Comparison of ENCODE assay signal across 31 mouse cellular contexts in genomic region chr10:89495537-89495936, GRCm38 (mm10). TPM values are rescaled to one million over a fixed set of nuclear protein-coding genes. Genes with fewer than 3 reads are reported as not detected.
A peak's percentile ranks its signal among the peaks of the same experiment; 100 is the strongest.
DNase-seq lines count a peak whose midpoint lies in the region; ATAC-seq and TF ChIP-seq lines count a peak whose summit lies in the region.
"Had no signal": no experiment of that assay in that cellular context is flagged by ENCODE, and none has a peak within 500 bp of the region (broad histone marks: within the 10 kb centered on the region; RNA-seq: fewer than 3 reads in every experiment).

No protein-coding gene starts in this region.

- WGBS in intestine, embryonic 15.5 days: 63% methylated on average over 7 of the region's 7 CpGs
- 52% methylated on average over 7 of the region's 7 CpGs for WGBS in intestine, postnatal 0 days
- 52% methylated on average over 7 of the region's 7 CpGs for WGBS in liver, embryonic 12.5 days (ENCODE audit: insufficient replicate concordance)
- 67% methylated on average over 7 of the region's 7 CpGs for WGBS in liver, postnatal 0 days (ENCODE audit: insufficient replicate concordance)
- 86% methylated on average over 7 of the region's 7 CpGs for WGBS in hindbrain, embryonic 12.5 days

- TF ChIP-seq EP300 in liver, postnatal 0 days (IDR thresholded peaks at IDR 0.05; ENCODE audit: low read depth): no peak

- no peaks in the 10 kb centered on the region for H3K4me1 ChIP-seq in intestine, embryonic 15.5 days (replicated peaks)
- H3K4me1 ChIP-seq in intestine, postnatal 0 days (replicated peaks; ENCODE audit: control insufficient read depth, insufficient read depth, low read length): no peaks in the 10 kb centered on the region
- H3K4me1 ChIP-seq in liver, embryonic 12.5 days: peaks cover 3% of the 10 kb centered on the region; the same call in 1 of the 2 replicates
- H3K4me1 ChIP-seq in liver, postnatal 0 days (ENCODE audit: insufficient read depth): no peaks in the 10 kb centered on the region
- peaks cover 4% of the 10 kb centered on the region; the same call in 1 of the 2 replicates for H3K4me1 ChIP-seq in hindbrain, embryonic 12.5 days
- H3K4me1 ChIP-seq: embryonic facial prominence, embryonic 12.5 days; heart, embryonic 15.5 days; limb, embryonic 12.5 days had no signal

- H3K9me3 ChIP-seq in intestine, embryonic 15.5 days: no peaks in the 10 kb centered on the region
- H3K9me3 ChIP-seq in intestine, postnatal 0 days (ENCODE audit: control insufficient read depth): no peaks in the 10 kb centered on the region
- no peaks in the 10 kb centered on the region for H3K9me3 ChIP-seq in liver, embryonic 12.5 days (replicated peaks)
- H3K9me3 ChIP-seq in liver, postnatal 0 days (ENCODE audit: low read length): no peaks in the 10 kb centered on the region
- H3K9me3 ChIP-seq in hindbrain, embryonic 12.5 days (replicated peaks): no peaks in the 10 kb centered on the region
- H3K9me3 ChIP-seq: embryonic facial prominence, embryonic 12.5 days; forebrain, embryonic 12.5 days; heart, embryonic 15.5 days; limb, embryonic 12.5 days had no signal

- H3K9ac ChIP-seq in intestine, embryonic 15.5 days: no peak overlapping the region
- no peak overlapping the region for H3K9ac ChIP-seq in intestine, postnatal 0 days (ENCODE audit: low read depth, low read length)
- peak overlapping the region; percentile 22; the same call in 1 of the 2 replicates for H3K9ac ChIP-seq in liver, embryonic 12.5 days
- H3K9ac ChIP-seq in liver, postnatal 0 days (replicated peaks): no peak overlapping the region
- no peak overlapping the region for H3K9ac ChIP-seq in hindbrain, embryonic 12.5 days
- H3K9ac ChIP-seq: embryonic facial prominence, embryonic 12.5 days; forebrain, embryonic 12.5 days; forebrain, postnatal 0 days; heart, embryonic 15.5 days; limb, embryonic 12.5 days had no signal

- no peak overlapping the region for H3K4me3 ChIP-seq in intestine, embryonic 15.5 days (replicated peaks)
- H3K4me3 ChIP-seq in intestine, postnatal 0 days (ENCODE audit: low read depth, low read length): no peak overlapping the region
- peak overlapping the region; percentile 41 for H3K4me3 ChIP-seq in liver, embryonic 12.5 days
- no peak overlapping the region for H3K4me3 ChIP-seq in liver, postnatal 0 days (ENCODE audit: low read depth, low read length)
- H3K4me3 ChIP-seq in hindbrain, embryonic 12.5 days: no peak overlapping the region
- H3K4me3 ChIP-seq: embryonic facial prominence, embryonic 12.5 days; forebrain, embryonic 12.5 days; heart, embryonic 15.5 days; layer of hippocampus, adult 2 months; left cerebral cortex, adult 2 months; limb, embryonic 12.5 days had no signal

- no peak for DNase-seq in liver, postnatal 0 days
- DNase-seq in kidney, postnatal 4 days: no peak
- DNase-seq in spleen, adult 12 weeks (ENCODE audit: low spot score): no peak
- DNase-seq: adrenal gland, postnatal 14 days; cerebellum, adult 18-20 months; cerebellum, postnatal 36 days; forebrain, postnatal 0 days; gastrocnemius, postnatal 10 days; kidney, adult 11 months; kidney, postnatal 25 days; lung, adult 18-20 months; lung, postnatal 4 days; midbrain, embryonic 14.5 days; retina, postnatal 1 day; right cerebral cortex, postnatal 14 days; spleen, adult 18-20 months; thymus, postnatal 25 days had no signal

- H3K27ac ChIP-seq in intestine, embryonic 15.5 days: no peak overlapping the region
- H3K27ac ChIP-seq in intestine, postnatal 0 days (ENCODE audit: low read depth, low read length): no peak overlapping the region
- no peak overlapping the region for H3K27ac ChIP-seq in liver, embryonic 12.5 days
- H3K27ac ChIP-seq in liver, postnatal 0 days (ENCODE audit: low read depth): no peak overlapping the region
- H3K27ac ChIP-seq in hindbrain, embryonic 12.5 days: no peak overlapping the region
- H3K27ac ChIP-seq: embryonic facial prominence, embryonic 12.5 days; forebrain, embryonic 12.5 days; heart, embryonic 15.5 days; hindbrain, postnatal 0 days; layer of hippocampus, adult 2 months; left cerebral cortex, adult 2 months; limb, embryonic 12.5 days had no signal

- H3K36me3 ChIP-seq in intestine, embryonic 15.5 days: no peaks in the 10 kb centered on the region
- peaks cover 17% of the 10 kb centered on the region for H3K36me3 ChIP-seq in intestine, postnatal 0 days (ENCODE audit: control insufficient read depth, insufficient read depth)
- no peaks in the 10 kb centered on the region for H3K36me3 ChIP-seq in liver, embryonic 12.5 days
- H3K36me3 ChIP-seq in liver, postnatal 0 days (replicated peaks; ENCODE audit: insufficient read depth, low read length): peaks cover 3% of the 10 kb centered on the region; the same call in 1 of the 2 replicates
- no peaks in the 10 kb centered on the region for H3K36me3 ChIP-seq in hindbrain, embryonic 12.5 days
- H3K36me3 ChIP-seq: embryonic facial prominence, embryonic 12.5 days; forebrain, embryonic 12.5 days; heart, embryonic 15.5 days; limb, embryonic 12.5 days had no signal

- no peak overlapping the region for H3K4me2 ChIP-seq in intestine, embryonic 15.5 days (replicated peaks)
- no peak overlapping the region for H3K4me2 ChIP-seq in intestine, postnatal 0 days (replicated peaks; ENCODE audit: low read depth)
- H3K4me2 ChIP-seq in liver, embryonic 12.5 days: peak overlapping the region; percentile 56
- H3K4me2 ChIP-seq in liver, postnatal 0 days (ENCODE audit: low read depth, low read length): 0 out of 2 replicates have a peak overlapping the region, but pooled peaks have one; percentile 18
- no peak overlapping the region for H3K4me2 ChIP-seq in hindbrain, embryonic 12.5 days (replicated peaks)
- H3K4me2 ChIP-seq: embryonic facial prominence, embryonic 12.5 days; forebrain, embryonic 12.5 days; heart, embryonic 15.5 days; limb, embryonic 12.5 days had no signal

- peak; percentile 70 for ATAC-seq in intestine, embryonic 15.5 days
- ATAC-seq in intestine, postnatal 0 days: no peak
- ATAC-seq in liver, embryonic 12.5 days: peak; percentile 82
- ATAC-seq in liver, postnatal 0 days: no peak
- ATAC-seq in hindbrain, embryonic 12.5 days (ENCODE audit: low FRiP score): no peak
- ATAC-seq: forebrain, postnatal 0 days; hindbrain, postnatal 0 days; lung, postnatal 0 days had no signal

- no peak for TF ChIP-seq CTCF in intestine, postnatal 0 days (IDR thresholded peaks at IDR 0.05; ENCODE audit: low read depth)
- no peak for TF ChIP-seq CTCF in liver, postnatal 0 days (IDR thresholded peaks at IDR 0.05; ENCODE audit: low read depth)

- no peaks in the 10 kb centered on the region for H3K27me3 ChIP-seq in intestine, embryonic 15.5 days (replicated peaks)
- H3K27me3 ChIP-seq in intestine, postnatal 0 days (replicated peaks; ENCODE audit: control insufficient read depth, insufficient read depth, low read length): no peaks in the 10 kb centered on the region
- no peaks in the 10 kb centered on the region for H3K27me3 ChIP-seq in liver, embryonic 12.5 days (replicated peaks)
- H3K27me3 ChIP-seq in liver, postnatal 0 days (ENCODE audit: insufficient read depth, low read length): no peaks in the 10 kb centered on the region
- peaks cover 24% of the 10 kb centered on the region for H3K27me3 ChIP-seq in hindbrain, embryonic 12.5 days
- H3K27me3 ChIP-seq: embryonic facial prominence, embryonic 12.5 days; heart, embryonic 15.5 days; limb, embryonic 12.5 days had no signal

RNA-seq across cellular contexts. Expression of gene Nr1h4, which starts 37.8 kb away (rescaled TPM):
- 55.1 and 57.9 TPM in 2 replicates for polyA plus RNA-seq in intestine, embryonic 15.5 days (2015; fragmentation: Nextera tagmentation; extraction: Ambion mirVana)
- 117 and 139 TPM in 2 replicates for polyA plus RNA-seq in intestine, postnatal 0 days (2015; fragmentation: Nextera tagmentation; extraction: Ambion mirVana)
- polyA plus RNA-seq in liver, embryonic 12.5 days (2016; fragmentation: Nextera tagmentation; extraction: Ambion mirVana): 2.2 and 2.8 TPM in 2 replicates
- 35.9 and 43.5 TPM in 2 replicates for polyA plus RNA-seq in liver, postnatal 0 days (2015; fragmentation: Nextera tagmentation; extraction: Ambion mirVana)
- not detected in 2 replicates for polyA plus RNA-seq in hindbrain, embryonic 12.5 days (2016; fragmentation: Nextera tagmentation; extraction: Ambion mirVana)
- polyA plus RNA-seq: embryonic facial prominence, embryonic 12.5 days; forebrain, embryonic 12.5 days; forebrain, postnatal 0 days; hindbrain, embryonic 11.5 days; limb, embryonic 12.5 days; midbrain, embryonic 14.5 days; neural tube, embryonic 14.5 days had no signal

RNA-seq across cellular contexts. Expression of gene Gas2l3, which starts 51.8 kb away (rescaled TPM):
- polyA plus RNA-seq in intestine, embryonic 15.5 days (2015; fragmentation: Nextera tagmentation; extraction: Ambion mirVana): 14.8 and 18.6 TPM in 2 replicates
- polyA plus RNA-seq in intestine, postnatal 0 days (2015; fragmentation: Nextera tagmentation; extraction: Ambion mirVana): 5.5 and 5.6 TPM in 2 replicates
- polyA plus RNA-seq in liver, embryonic 12.5 days (2016; fragmentation: Nextera tagmentation; extraction: Ambion mirVana): 6.7 and 8.0 TPM in 2 replicates
- polyA plus RNA-seq in liver, postnatal 0 days (2015; fragmentation: Nextera tagmentation; extraction: Ambion mirVana): 2.8 and 2.9 TPM in 2 replicates
- polyA plus RNA-seq in hindbrain, embryonic 12.5 days (2016; fragmentation: Nextera tagmentation; extraction: Ambion mirVana): 9.6 and 10.8 TPM in 2 replicates

Comparison
In these comparisons a context has a peak if more than half of its experiments do, and no peak if none do; other contexts are left out.
1. ATAC-seq: peak in intestine, embryonic 15.5 days (single experiment) and liver, embryonic 12.5 days (single experiment); none in intestine, postnatal 0 days (single experiment), liver, postnatal 0 days (single experiment) and hindbrain, embryonic 12.5 days (single experiment).
2. H3K4me2 ChIP-seq: peak in liver, embryonic 12.5 days (single experiment) and liver, postnatal 0 days (single experiment); none in intestine, embryonic 15.5 days (single experiment), intestine, postnatal 0 days (single experiment) and hindbrain, embryonic 12.5 days (single experiment).